Mouse (Mus musculus): ENCODE data around the gene Slc46a1.

- TF ChIP-seq CTCF (IDR thresholded peaks at IDR 0.05; ENCODE audit: low read depth, low read length): no peak
- no peak for TF ChIP-seq EP300 (IDR thresholded peaks at IDR 0.05; ENCODE audit: insufficient read depth, low read depth, low read length)
Measured at GRCm38 (mm10) chr11:78437182-78437581, 28.3 kb upstream of the Slc46a1 start.

Data from ES-Bruce4 (cell line).